In genomic region chr16:43045611-43046010, GRCm38 (mm10) we compare ENCODE assay signal across 24 mouse cellular contexts.
"Had no signal": no experiment of that assay in that cellular context is flagged by ENCODE, and none has a peak within 500 bp of the region (broad histone marks: within the 10 kb centered on the region; RNA-seq: fewer than 3 reads in every experiment).

No protein-coding gene starts in this region.

- H3K4me2 ChIP-seq: heart, embryonic 12.5 days; hindbrain, embryonic 12.5 days; hindbrain, embryonic 14.5 days; intestine, embryonic 15.5 days; limb, embryonic 12.5 days; liver, embryonic 13.5 days; liver, embryonic 15.5 days had no signal

- H3K9ac ChIP-seq: forebrain, postnatal 0 days; heart, embryonic 12.5 days; hindbrain, embryonic 12.5 days; hindbrain, embryonic 14.5 days; intestine, embryonic 15.5 days; limb, embryonic 12.5 days; liver, embryonic 13.5 days; liver, embryonic 15.5 days had no signal

- H3K9me3 ChIP-seq: heart, embryonic 10.5 days; heart, embryonic 12.5 days; hindbrain, embryonic 10.5 days; hindbrain, embryonic 12.5 days; intestine, embryonic 15.5 days; limb, embryonic 10.5 days; limb, embryonic 12.5 days; liver, embryonic 13.5 days; liver, embryonic 15.5 days had no signal

- ATAC-seq: forebrain, postnatal 0 days; hindbrain, embryonic 16.5 days; inflammation-experienced regulatory T-cells, adult 6 months; intestine, embryonic 15.5 days; intestine, postnatal 0 days had no signal

- H3K27ac ChIP-seq: gastrocnemius, adult 2 months; heart, embryonic 10.5 days; hindbrain, embryonic 10.5 days; hindbrain, embryonic 12.5 days; hindbrain, embryonic 14.5 days; intestine, embryonic 15.5 days; layer of hippocampus, adult 2 months; left cerebral cortex, adult 2 months; limb, embryonic 10.5 days; limb, embryonic 12.5 days; liver, embryonic 13.5 days; liver, embryonic 15.5 days had no signal

- H3K4me3 ChIP-seq: gastrocnemius, adult 2 months; heart, embryonic 10.5 days; heart, embryonic 12.5 days; hindbrain, embryonic 10.5 days; hindbrain, embryonic 12.5 days; intestine, embryonic 15.5 days; layer of hippocampus, adult 2 months; left cerebral cortex, adult 2 months; limb, embryonic 10.5 days; limb, embryonic 12.5 days; liver, embryonic 13.5 days; liver, embryonic 15.5 days had no signal

- DNase-seq: forebrain, postnatal 0 days; gastrocnemius, adult 2 months; gastrocnemius, postnatal 10 days; gastrocnemius, postnatal 25 days; heart, adult 18-20 months; heart, postnatal 10 days; heart, postnatal 4 days; liver; liver, embryonic 13.5 days; lung, adult 2 months had no signal

- H3K4me1 ChIP-seq: heart, embryonic 10.5 days; heart, embryonic 12.5 days; hindbrain, embryonic 10.5 days; hindbrain, embryonic 12.5 days; intestine, embryonic 15.5 days; limb, embryonic 10.5 days; limb, embryonic 12.5 days; liver, embryonic 13.5 days; liver, embryonic 15.5 days had no signal

- H3K36me3 ChIP-seq: heart, embryonic 10.5 days; heart, embryonic 12.5 days; hindbrain, embryonic 10.5 days; hindbrain, embryonic 12.5 days; intestine, embryonic 15.5 days; limb, embryonic 10.5 days; limb, embryonic 12.5 days; liver, embryonic 13.5 days; liver, embryonic 15.5 days had no signal

- H3K27me3 ChIP-seq: heart, embryonic 12.5 days; hindbrain, embryonic 12.5 days; intestine, embryonic 15.5 days; limb, embryonic 12.5 days; liver, embryonic 13.5 days; liver, embryonic 15.5 days had no signal
